Mouse (Mus musculus) heart, adult 9 months (tissue): ENCODE results near the gene Tm4sf19.
"Not testable (repeated sequence)": the region's sequence is repeated elsewhere in the genome, so short reads cannot be mapped to it uniquely, and the experiment has no call there.

Source experiments
- DNase-seq, 2 experiments: peaks; one replicate each; pipeline ENCODE4 v3.0.0; 2022; ENCODE audit warnings: low spot score in 2 of 2

Gene Tm4sf19

GRCm38 (mm10) chr16:32430474-32431046 lies 30.3 kb downstream of the Tm4sf19 start, which contains the start of gene Pcyt1a:
TSS of gene Pcyt1a (plus strand) at chr16:32430921.
- DNase-seq = peak; percentile 92 to 93

DNA sequence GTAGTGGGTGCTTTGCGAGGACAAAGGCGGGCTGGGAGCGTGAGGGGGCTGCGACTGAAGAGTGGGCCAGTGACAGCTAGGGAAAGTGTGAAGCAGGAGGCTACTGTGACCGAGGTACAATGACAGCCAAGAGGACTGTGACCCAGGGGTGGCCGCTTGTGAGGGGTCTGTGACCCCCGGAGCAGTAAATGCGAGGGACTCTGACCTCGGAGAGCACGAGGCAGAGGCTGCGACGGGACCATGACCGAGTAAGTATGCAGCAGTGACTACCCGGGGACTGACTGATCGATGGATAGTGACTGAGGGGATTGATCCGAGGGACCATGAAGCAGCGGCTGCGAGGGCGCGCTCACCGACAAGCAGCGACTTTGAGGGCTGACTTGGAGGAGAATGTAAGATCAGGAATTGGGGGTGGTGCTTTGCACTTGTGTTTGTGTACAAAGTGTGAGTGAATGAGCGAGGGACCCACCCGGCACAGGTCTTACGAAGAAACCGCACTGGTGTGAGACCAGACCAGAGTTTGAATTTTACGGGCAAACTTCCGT lies 30.8 kb downstream of the Tm4sf19 start:
- no peak for DNase-seq

DNA sequence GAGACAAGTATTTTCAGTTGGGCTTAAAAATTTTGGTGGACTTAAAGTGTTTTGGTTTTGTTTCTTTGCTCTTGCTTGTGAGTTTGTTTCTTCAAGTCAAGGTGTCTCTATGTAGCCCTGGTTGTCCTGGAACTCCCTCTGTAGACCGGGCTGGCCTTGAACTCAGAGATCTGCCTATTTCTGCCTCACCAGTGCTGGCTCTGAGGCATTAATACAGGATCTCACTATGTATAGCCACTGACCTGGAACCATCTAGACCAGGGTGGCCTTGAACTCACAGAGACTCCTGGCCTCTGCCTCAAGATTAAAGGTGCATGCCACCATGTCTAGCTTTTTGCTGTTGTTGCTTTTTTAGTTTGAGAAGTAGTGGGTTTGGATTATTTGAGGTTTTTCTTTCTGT lies 31.6 kb downstream of the Tm4sf19 start:
- no peak for DNase-seq

DNA sequence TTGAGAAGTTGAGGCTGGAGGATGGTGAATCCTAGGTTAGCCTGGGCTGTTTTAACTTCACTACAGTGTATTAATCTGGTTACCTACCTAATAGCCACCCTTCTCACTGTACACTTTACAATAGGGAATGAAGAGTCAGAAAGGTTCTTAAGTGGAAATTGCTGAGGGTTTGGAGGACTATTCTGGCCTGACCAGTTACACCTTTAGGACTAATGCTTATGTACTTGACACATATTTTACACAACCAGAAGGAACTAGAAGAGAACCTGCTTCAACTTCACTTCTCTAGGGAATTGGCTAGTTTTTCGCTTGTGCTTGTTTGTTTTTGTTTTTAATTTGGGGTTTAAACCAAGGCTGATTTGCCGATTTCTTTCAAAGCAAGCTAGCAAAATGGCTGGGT lies 32.8 kb downstream of the Tm4sf19 start:
- no peak for DNase-seq

GRCm38 (mm10) chr16:32434066-32434465 lies 33.8 kb downstream of the Tm4sf19 start:
- DNase-seq = peak; percentile 65 to 71

- no peak for DNase-seq
Observed at GRCm38 (mm10) chr16:32434691-32435090, 34.4 kb downstream of the Tm4sf19 start.

DNA sequence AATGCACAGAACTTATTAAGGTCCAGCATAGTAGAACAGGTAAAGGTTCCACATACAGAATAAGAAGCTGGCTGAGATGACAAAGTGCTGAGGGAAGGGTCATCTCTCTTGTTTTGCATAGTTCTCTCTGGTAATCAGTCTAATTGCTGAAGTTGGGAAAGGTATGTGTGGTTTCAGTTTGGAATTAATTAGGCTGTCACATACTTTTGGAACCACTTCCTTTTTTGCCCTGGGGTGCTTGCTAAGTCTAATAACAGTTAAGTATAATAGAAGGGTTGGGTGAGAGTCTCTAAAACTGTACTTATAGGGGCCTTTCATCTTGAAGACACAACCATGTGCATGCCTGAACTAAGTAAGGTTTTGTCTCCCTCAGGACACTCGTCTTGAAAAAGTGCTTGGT lies 36.4 kb downstream of the Tm4sf19 start:
- no peak for DNase-seq

DNA sequence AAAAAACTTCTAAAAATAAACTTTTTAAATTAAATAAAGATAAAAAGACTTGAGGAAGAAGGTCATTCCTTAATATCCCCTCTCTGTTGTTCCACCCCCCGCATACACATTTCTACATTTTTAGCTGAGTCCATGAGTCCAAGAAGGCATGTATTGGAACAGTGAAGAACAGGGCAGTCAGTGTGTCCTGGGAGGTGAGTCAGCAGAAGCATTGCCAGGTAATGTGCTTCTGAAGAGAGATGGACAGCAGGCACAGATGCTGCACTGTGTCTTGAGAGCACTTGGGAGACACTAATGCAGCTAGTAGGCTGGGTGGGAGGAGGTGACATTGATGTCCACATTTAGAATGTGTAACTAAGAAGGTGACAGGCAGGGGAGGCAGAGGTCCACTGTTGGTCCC lies 37.0 kb downstream of the Tm4sf19 start:
- no peak for DNase-seq

DNA sequence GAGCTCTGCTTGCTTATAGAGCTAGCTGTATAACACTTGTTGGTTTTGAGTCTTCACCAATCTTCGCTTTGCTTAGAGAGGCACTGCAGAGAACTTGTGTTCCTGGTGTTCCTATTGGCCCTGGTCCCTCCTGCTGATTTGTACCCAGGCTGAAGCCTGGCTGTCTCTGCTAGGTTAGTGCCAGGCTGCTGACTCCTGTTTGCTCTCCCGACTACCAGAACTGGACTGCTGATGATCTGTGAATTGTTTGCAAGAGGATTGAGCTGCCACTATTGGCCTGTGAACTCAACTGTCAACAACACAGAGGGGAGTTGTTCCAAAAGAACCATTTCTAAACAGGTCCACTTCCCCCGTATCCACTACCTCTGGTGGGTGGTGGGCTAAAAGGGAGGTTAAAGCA lies 41.1 kb downstream of the Tm4sf19 start:
- DNase-seq = no peak

DNA sequence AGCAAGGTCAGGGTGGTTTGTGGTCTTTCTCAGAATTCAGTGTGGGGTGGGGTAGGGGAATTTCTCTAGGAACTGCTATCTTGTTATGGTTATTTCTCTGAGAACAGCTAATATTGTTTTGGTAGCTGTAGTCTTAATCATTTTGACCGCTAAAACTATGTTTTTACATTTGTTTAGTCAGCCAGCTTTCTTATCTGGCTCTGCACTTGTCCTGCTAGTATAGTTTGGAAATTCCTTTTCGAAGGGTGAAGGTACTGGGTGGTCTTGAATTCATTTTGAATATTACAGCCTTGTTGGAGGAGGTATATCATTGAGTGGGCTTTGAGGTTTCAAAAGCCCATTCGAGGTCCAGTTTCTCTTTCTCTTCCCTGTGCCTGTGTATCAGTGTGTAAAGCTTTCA lies 44.3 kb downstream of the Tm4sf19 start:
- not testable (repeated sequence) for DNase-seq

- no peak for DNase-seq
Observed at GRCm38 (mm10) chr16:32445558-32445957, 45.3 kb downstream of the Tm4sf19 start.

- DNase-seq = no peak
Observed at GRCm38 (mm10) chr16:32446563-32447138, 46.3 kb downstream of the Tm4sf19 start.

DNA sequence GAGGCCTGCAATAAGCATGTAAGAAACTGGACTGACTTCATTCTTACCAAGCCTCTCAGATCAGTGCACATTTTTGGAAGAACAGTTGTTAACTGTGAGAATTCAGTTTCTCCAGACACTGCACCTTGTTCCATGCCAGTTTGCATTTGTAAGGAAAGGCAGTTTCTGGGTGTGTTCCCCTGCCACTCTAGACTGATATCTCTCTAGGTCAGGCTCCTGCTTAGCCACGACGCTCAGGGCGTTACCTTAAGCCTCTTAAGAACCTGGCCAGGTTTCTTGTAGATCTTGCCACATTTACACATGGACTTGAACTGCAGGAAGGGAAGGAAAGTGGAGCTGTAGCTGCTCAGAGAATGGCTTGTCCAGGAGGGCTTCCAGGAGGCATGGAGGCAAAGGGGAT lies 49.4 kb downstream of the Tm4sf19 start:
- DNase-seq = no peak

DNA sequence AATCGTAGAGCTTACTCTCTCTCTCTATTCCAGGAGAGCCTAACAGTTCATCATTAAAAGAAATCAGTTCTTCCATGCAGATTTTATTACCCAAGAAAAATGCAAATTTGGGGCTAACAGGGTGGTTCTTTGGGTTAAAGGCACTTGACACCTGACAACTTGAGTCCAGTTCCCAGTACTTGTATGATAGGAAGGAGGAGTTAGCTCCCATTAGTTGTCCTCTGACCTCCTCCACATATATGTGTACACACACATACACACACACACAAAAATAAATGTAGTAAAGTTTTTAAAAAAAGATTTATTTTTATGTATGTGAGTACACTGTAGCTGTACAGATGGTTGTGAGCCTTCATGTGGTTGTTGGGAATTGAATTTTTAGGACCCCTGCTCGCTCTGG lies 49.8 kb downstream of the Tm4sf19 start:
- DNase-seq = no peak

DNA sequence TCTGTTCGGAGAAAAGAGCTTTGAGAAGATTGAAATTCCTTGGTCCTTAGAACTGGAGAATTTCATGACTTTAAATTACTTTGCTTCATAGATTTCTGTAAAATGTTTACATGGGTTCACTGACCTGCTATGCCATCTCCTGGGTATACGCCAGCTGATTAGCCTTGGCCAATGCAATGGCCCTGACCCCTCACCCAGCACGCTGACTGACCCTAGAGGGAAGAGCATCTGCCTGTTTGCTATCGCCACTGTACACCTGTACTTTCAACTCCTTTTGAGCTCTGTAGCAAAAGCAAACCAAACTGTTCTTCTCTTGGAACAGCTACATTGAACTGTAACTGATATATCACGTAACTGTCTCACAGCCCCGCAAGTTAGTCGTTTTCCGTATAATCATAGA lies 52.8 kb downstream of the Tm4sf19 start:
- no peak for DNase-seq

DNA sequence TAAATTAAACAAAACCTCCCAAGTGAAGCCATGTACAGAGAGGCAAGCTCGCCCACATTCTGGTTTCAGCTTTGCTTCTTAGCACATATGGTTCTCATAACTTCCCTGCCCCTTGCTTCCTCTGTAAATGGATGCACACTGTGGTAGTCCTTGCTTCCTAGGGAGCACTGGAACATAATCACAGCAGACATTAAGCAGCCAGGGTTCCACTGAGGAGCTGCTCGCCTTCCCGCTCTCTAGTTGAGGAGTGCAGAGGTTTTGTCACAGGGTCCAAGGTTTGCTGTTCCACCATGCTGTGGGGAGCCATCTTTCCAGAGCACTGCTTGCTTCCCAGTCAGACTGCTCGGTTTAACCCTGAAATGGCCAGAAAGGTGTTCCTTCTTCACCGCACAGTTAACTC lies 54.3 kb downstream of the Tm4sf19 start:
- DNase-seq = no peak

- DNase-seq = no peak
Observed at GRCm38 (mm10) chr16:32456086-32456485, 55.8 kb downstream of the Tm4sf19 start.

DNA sequence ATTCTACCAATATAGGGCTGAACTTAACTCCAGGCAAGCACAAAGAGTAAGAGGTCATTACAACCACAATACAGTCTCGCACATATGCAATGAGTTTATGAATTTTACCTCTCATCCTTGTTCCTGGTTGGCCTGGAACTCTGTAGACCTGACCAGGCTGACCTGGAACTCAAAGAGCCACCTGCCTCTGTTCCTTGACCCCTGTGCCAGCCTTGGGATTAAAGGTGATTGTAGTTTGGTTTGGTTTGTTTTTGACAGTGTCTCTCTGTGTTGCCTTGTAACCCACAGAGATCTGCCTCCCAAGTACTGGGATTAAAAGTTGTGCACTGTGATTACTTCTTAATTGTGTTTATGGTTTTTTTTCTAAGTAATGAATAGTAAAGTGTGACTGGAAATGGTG lies 56.5 kb downstream of the Tm4sf19 start:
- DNase-seq = no peak
